ENCODE assay signal across 21 mouse cellular contexts in the genomic region with DNA sequence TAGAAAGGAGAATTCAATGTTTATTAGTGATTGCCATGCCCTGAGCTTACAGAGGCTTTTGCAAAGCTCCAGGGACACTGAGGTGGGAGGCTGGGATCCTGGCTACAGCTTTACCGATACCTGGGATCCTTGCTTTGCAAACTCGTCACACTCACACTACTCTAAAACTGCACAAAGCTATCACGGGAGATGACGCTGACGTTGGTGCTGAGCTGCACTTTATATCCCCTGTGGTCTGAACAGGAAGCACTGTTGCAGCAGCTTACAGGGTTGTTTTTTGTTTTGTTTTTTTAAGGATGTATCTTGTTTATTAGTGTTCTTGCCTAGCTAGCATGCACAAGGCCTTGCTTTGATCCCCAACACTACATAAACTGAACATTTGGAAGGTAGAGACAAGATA.
DNase-seq lines count a peak whose midpoint lies in the region; ATAC-seq and TF ChIP-seq lines count a peak whose summit lies in the region.
"Had no signal": no experiment of that assay in that cellular context is flagged by ENCODE, and none has a peak within 500 bp of the region (broad histone marks: within the 10 kb centered on the region; RNA-seq: fewer than 3 reads in every experiment).

No protein-coding gene starts in this region.

- no peak overlapping the region for H3K4me2 ChIP-seq in stomach, postnatal 0 days (replicated peaks; ENCODE audit: low read depth)
- H3K4me2 ChIP-seq: embryonic facial prominence, embryonic 13.5 days; forebrain, embryonic 12.5 days; heart, embryonic 11.5 days; heart, embryonic 15.5 days; hindbrain, embryonic 15.5 days had no signal

- TF ChIP-seq CTCF in stomach, postnatal 0 days (IDR thresholded peaks at IDR 0.05; ENCODE audit: low read depth): no peak

- no peak overlapping the region for H3K4me3 ChIP-seq in stomach, postnatal 0 days (ENCODE audit: low read depth, low read length)
- H3K4me3 ChIP-seq: embryonic facial prominence, embryonic 13.5 days; forebrain, embryonic 12.5 days; heart, embryonic 15.5 days; hindbrain, embryonic 15.5 days had no signal

- WGBS in stomach, postnatal 0 days: 69% methylated on average over 5 of the region's 5 CpGs

- DNase-seq in thymus, postnatal 0 days (ENCODE audit: low spot score): peak; percentile 33
- no peak for DNase-seq in thymus, postnatal 10 days (ENCODE audit: low spot score in 2 of 2)
- DNase-seq in stomach, postnatal 0 days (ENCODE audit: low spot score): no peak
- no peak for DNase-seq in left cerebral cortex, postnatal 36 days (ENCODE audit: low spot score in 2 of 2)
- DNase-seq in c-Kit-positive CD71-positive TER-119-positive erythroid progenitor cells, embryonic 14.5 days (ENCODE audit: low spot score): no peak
- DNase-seq: adrenal gland, postnatal 10 days; cerebellum, adult 18-20 months; cerebellum, adult 9-11 months; cerebellum, postnatal 36 days; gastrocnemius, postnatal 14 days; heart, adult 18-20 months; heart, postnatal 14 days; kidney, adult 11 months had no signal

- peak; percentile 51 for ATAC-seq in CD4-positive, CD25-positive, alpha-beta regulatory T cell, adult 4 months
- ATAC-seq in activated CD4-positive, CD25-positive, alpha-beta regulatory T cell, adult 4 months: peak; percentile 44
- ATAC-seq in stomach, postnatal 0 days (ENCODE audit: low FRiP score, low TSS enrichment): peak; percentile 24; the same call in 1 of the 2 replicates
- ATAC-seq: forebrain, embryonic 16.5 days had no signal

- H3K9ac ChIP-seq in stomach, postnatal 0 days (ENCODE audit: low read length): no peak overlapping the region
- H3K9ac ChIP-seq: embryonic facial prominence, embryonic 13.5 days; forebrain, embryonic 12.5 days; heart, embryonic 15.5 days; hindbrain, embryonic 15.5 days had no signal

- intact Hi-C loops in left cerebral cortex, postnatal 36 days (cut with DNase I): no loop called here

- TF ChIP-seq EP300 in stomach, postnatal 0 days (optimal IDR thresholded peaks at IDR 0.05): no peak

- no peak overlapping the region for H3K27ac ChIP-seq in stomach, postnatal 0 days (replicated peaks)
- H3K27ac ChIP-seq: embryonic facial prominence, embryonic 13.5 days; forebrain, embryonic 12.5 days; heart, embryonic 15.5 days; hindbrain, embryonic 15.5 days had no signal

- H3K9me3 ChIP-seq in stomach, postnatal 0 days (ENCODE audit: control insufficient read depth, low read length): no peaks in the 10 kb centered on the region
- H3K9me3 ChIP-seq: embryonic facial prominence, embryonic 13.5 days; forebrain, embryonic 12.5 days; heart, embryonic 15.5 days; hindbrain, embryonic 15.5 days had no signal

- H3K27me3 ChIP-seq in stomach, postnatal 0 days (ENCODE audit: control insufficient read depth, insufficient read depth, low read length): no peaks in the 10 kb centered on the region
- H3K27me3 ChIP-seq: embryonic facial prominence, embryonic 13.5 days; forebrain, embryonic 12.5 days; heart, embryonic 15.5 days; hindbrain, embryonic 15.5 days had no signal

- peaks cover 18% of the 10 kb centered on the region for H3K36me3 ChIP-seq in stomach, postnatal 0 days (ENCODE audit: control insufficient read depth, insufficient read depth, low read length)

- no peaks in the 10 kb centered on the region for H3K4me1 ChIP-seq in stomach, postnatal 0 days (replicated peaks; ENCODE audit: control insufficient read depth, insufficient read depth)
- H3K4me1 ChIP-seq: embryonic facial prominence, embryonic 13.5 days; forebrain, embryonic 12.5 days; heart, embryonic 15.5 days; hindbrain, embryonic 15.5 days had no signal
